22 mouse cellular contexts compared by ENCODE assay signal in the genomic region with DNA sequence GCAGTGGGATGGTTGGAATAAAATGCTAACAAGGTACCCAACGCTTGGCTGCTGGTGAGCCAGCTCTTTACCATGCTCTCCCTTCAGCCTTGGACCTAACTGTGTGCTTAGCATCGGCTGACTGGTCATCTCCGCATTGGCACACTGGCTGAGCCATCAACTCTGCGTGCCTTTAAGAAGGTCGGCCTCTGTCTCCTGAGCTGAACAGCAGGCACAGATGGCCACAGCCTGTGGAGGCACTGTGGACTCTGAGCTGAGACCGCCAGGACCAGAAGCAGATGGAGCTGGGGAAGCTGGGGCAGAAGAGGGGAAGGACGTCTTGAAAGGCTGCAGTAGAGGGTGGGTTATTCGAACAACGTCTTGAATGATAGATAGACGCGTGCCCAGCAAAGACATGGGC. TPM values are rescaled to one million over a fixed set of nuclear protein-coding genes. Genes with fewer than 3 reads are reported as not detected.
A peak's percentile ranks its signal among the peaks of the same experiment; 100 is the strongest.
DNase-seq lines count a peak whose midpoint lies in the region; ATAC-seq and TF ChIP-seq lines count a peak whose summit lies in the region.
"Had no signal": no experiment of that assay in that cellular context is flagged by ENCODE, and none has a peak within 500 bp of the region (broad histone marks: within the 10 kb centered on the region; RNA-seq: fewer than 3 reads in every experiment).

No protein-coding gene starts in this region.

- H3K4me3 ChIP-seq in midbrain, postnatal 0 days (ENCODE audit: low read depth, low read length), result no peak overlapping the region
- no peak overlapping the region for H3K4me3 ChIP-seq in midbrain, embryonic 16.5 days (ENCODE audit: low read depth, low read length)
- H3K4me3 ChIP-seq: embryonic facial prominence, embryonic 13.5 days; embryonic facial prominence, embryonic 15.5 days; erythroblast, embryonic 14.5 days; forebrain, embryonic 10.5 days; forebrain, embryonic 12.5 days had no signal

- peaks cover 5% of the 10 kb centered on the region; the same call in 1 of the 2 replicates for H3K4me1 ChIP-seq in midbrain, postnatal 0 days (ENCODE audit: insufficient read depth, low read length)
- H3K4me1 ChIP-seq in midbrain, embryonic 16.5 days (ENCODE audit: control insufficient read depth, insufficient read depth, low read length), result peaks cover 7% of the 10 kb centered on the region; the same call in 1 of the 2 replicates

- no peak overlapping the region for H3K9ac ChIP-seq in midbrain, postnatal 0 days (replicated peaks; ENCODE audit: low read length, poor library complexity, severe bottlenecking)
- H3K9ac ChIP-seq in midbrain, embryonic 16.5 days (ENCODE audit: low read depth, low read length), result no peak overlapping the region
- H3K9ac ChIP-seq: embryonic facial prominence, embryonic 13.5 days; embryonic facial prominence, embryonic 15.5 days; forebrain, embryonic 12.5 days had no signal

- intact Hi-C loops in left cerebral cortex, postnatal 4 days (cut with DNase I), result no loop called here

- no peaks in the 10 kb centered on the region for H3K9me3 ChIP-seq in midbrain, postnatal 0 days (ENCODE audit: low read length)
- no peaks in the 10 kb centered on the region for H3K9me3 ChIP-seq in midbrain, embryonic 16.5 days (replicated peaks; ENCODE audit: control insufficient read depth, low read length, poor library complexity, severe bottlenecking)
- H3K9me3 ChIP-seq: embryonic facial prominence, embryonic 13.5 days; embryonic facial prominence, embryonic 15.5 days; forebrain, embryonic 10.5 days; forebrain, embryonic 12.5 days had no signal

- 63% methylated on average over 11 of the region's 11 CpGs for WGBS in midbrain, postnatal 0 days
- WGBS in midbrain, embryonic 16.5 days, result 56% methylated on average over 11 of the region's 11 CpGs

- no peak for TF ChIP-seq CTCF in midbrain, postnatal 0 days (IDR thresholded peaks at IDR 0.05)

- H3K4me2 ChIP-seq in midbrain, postnatal 0 days (ENCODE audit: low read depth, low read length, poor library complexity, severe bottlenecking), result no peak overlapping the region
- H3K4me2 ChIP-seq in midbrain, embryonic 16.5 days (ENCODE audit: low read length), result no peak overlapping the region
- H3K4me2 ChIP-seq: embryonic facial prominence, embryonic 13.5 days; embryonic facial prominence, embryonic 15.5 days; forebrain, embryonic 12.5 days had no signal

- H3K27ac ChIP-seq in midbrain, postnatal 0 days (ENCODE audit: low read depth, low read length), result no peak overlapping the region
- H3K27ac ChIP-seq in midbrain, embryonic 16.5 days (ENCODE audit: low read length), result no peak overlapping the region
- H3K27ac ChIP-seq: embryonic facial prominence, embryonic 13.5 days; embryonic facial prominence, embryonic 15.5 days; forebrain, embryonic 10.5 days; forebrain, embryonic 12.5 days had no signal

- peaks cover 18% of the 10 kb centered on the region for H3K27me3 ChIP-seq in midbrain, postnatal 0 days (ENCODE audit: insufficient read depth, low read length)
- H3K27me3 ChIP-seq in midbrain, embryonic 16.5 days (ENCODE audit: control insufficient read depth, insufficient read depth, low read depth, low read length), result peaks cover 23% of the 10 kb centered on the region

- peak; percentile 23 for DNase-seq in embryo, embryonic 10 days (ENCODE audit: low spot score)
- DNase-seq in embryo, embryonic 10.5 days (ENCODE audit: low spot score), result no peak
- peak; percentile 71 for DNase-seq in left cerebral cortex, postnatal 4 days
- no peak for DNase-seq in left cerebral cortex, adult 8-10 months (ENCODE audit: low spot score in 2 of 2)
- DNase-seq in midbrain, postnatal 0 days (ENCODE audit: low spot score), result peak; percentile 61
- DNase-seq: adrenal gland, adult 2 months; adrenal gland, postnatal 25 days; cerebellum, adult 11 months; cerebellum, adult 18-20 months; cerebellum, adult 9-10 months; cerebellum, postnatal 36 days; embryo, embryonic 11 days had no signal

- H3K36me3 ChIP-seq in midbrain, postnatal 0 days (ENCODE audit: insufficient read depth, low read length), result no peaks in the 10 kb centered on the region
- no peaks in the 10 kb centered on the region for H3K36me3 ChIP-seq in midbrain, embryonic 16.5 days (ENCODE audit: control insufficient read depth, insufficient read depth, low read length)
- H3K36me3 ChIP-seq: embryonic facial prominence, embryonic 15.5 days; forebrain, embryonic 10.5 days; forebrain, embryonic 12.5 days had no signal

- no peak for ATAC-seq in midbrain, postnatal 0 days (ENCODE audit: low FRiP score)
- ATAC-seq in midbrain, embryonic 16.5 days, result no peak
- ATAC-seq: forebrain, embryonic 14.5 days; forebrain, embryonic 16.5 days had no signal

RNA-seq across cellular contexts. Expression of a gene that starts 8.4 kb away (rescaled TPM):
- total RNA-seq in left cerebral cortex, postnatal 4 days (2021), result not detected
- under 1 TPM in 1 of 4 experiments, not detected in 3; 0.14 TPM for total RNA-seq in left cerebral cortex, adult 8-10 months (2022)
- 0.33 TPM in 1 of 2 replicates, not detected in the other for total RNA-seq in midbrain, postnatal 0 days (2014; rRNA removed)
- polyA plus RNA-seq in midbrain, postnatal 0 days (2015; fragmentation: Nextera tagmentation; extraction: Ambion mirVana), result not detected in 2 replicates
- 0.22 and 0.38 TPM in 2 replicates for polyA plus RNA-seq in midbrain, embryonic 16.5 days (2015; fragmentation: Nextera tagmentation; extraction: Ambion mirVana)
- total RNA-seq: adrenal gland, postnatal 25 days; common myeloid progenitor, adult 5-6 weeks; MEL had no signal
- polyA plus RNA-seq: erythroblast, embryonic 14.5 days; forebrain, embryonic 14.5 days had no signal

RNA-seq across cellular contexts. Expression of a gene that starts 17.7 kb away (rescaled TPM):
- under 1 TPM; 0.18 to 0.24 TPM for total RNA-seq in left cerebral cortex, postnatal 4 days (2021)
- total RNA-seq in left cerebral cortex, adult 8-10 months (2022), result under 1 TPM in 3 of 4 experiments, not detected in 1; 0.15 to 0.40 (median 0.33) TPM
- 0.60 TPM in 1 of 2 replicates, not detected in the other for total RNA-seq in midbrain, postnatal 0 days (2014; rRNA removed)
- polyA plus RNA-seq in midbrain, postnatal 0 days (2015; fragmentation: Nextera tagmentation; extraction: Ambion mirVana), result 0.47 and 0.51 TPM in 2 replicates
- polyA plus RNA-seq in midbrain, embryonic 16.5 days (2015; fragmentation: Nextera tagmentation; extraction: Ambion mirVana), result 0.36 TPM in 1 of 2 replicates, not detected in the other
- total RNA-seq: adrenal gland, postnatal 25 days; common myeloid progenitor, adult 5-6 weeks; MEL had no signal
- polyA plus RNA-seq: erythroblast, embryonic 14.5 days; forebrain, embryonic 14.5 days; forebrain, embryonic 16.5 days had no signal

RNA-seq across cellular contexts. Expression of a gene that starts 51.8 kb away (rescaled TPM):
- 10 to 100 TPM; 20.3 to 20.5 TPM for total RNA-seq in left cerebral cortex, postnatal 4 days (2021)
- total RNA-seq in left cerebral cortex, adult 8-10 months (2022), result 10 to 100 TPM; 15.9 to 22.5 (median 19.6) TPM
- total RNA-seq in midbrain, postnatal 0 days (2014; rRNA removed), result 33.2 and 38.3 TPM in 2 replicates
- polyA plus RNA-seq in midbrain, postnatal 0 days (2015; fragmentation: Nextera tagmentation; extraction: Ambion mirVana), result 11.2 and 12.3 TPM in 2 replicates
- 13.7 and 16.6 TPM in 2 replicates for polyA plus RNA-seq in midbrain, embryonic 16.5 days (2015; fragmentation: Nextera tagmentation; extraction: Ambion mirVana)
- total RNA-seq: MEL had no signal

Comparison
In these comparisons a context has a peak if more than half of its experiments do, and no peak if none do; other contexts are left out.
1. DNase-seq: peak in embryo, embryonic 10 days (single experiment), left cerebral cortex, postnatal 4 days (single experiment) and midbrain, postnatal 0 days (single experiment); none in embryo, embryonic 10.5 days (single experiment) and left cerebral cortex, adult 8-10 months (0 of 2).